Mouse (Mus musculus) layer of hippocampus, adult 6 months (tissue): ENCODE measurements around the gene Keap1. TPM values are rescaled to one million over a fixed set of nuclear protein-coding genes. Genes with fewer than 3 reads are reported as not detected.

Experiments
- long read RNA-seq, 2 experiments: library from polyadenylated mRNA; unstranded; transcript quantifications; one replicate each; pipeline ENCODE4 v2.0.0; 2019 to 2020
- polyA plus RNA-seq: library from polyadenylated mRNA; unstranded; fragments of <200 nt; fragmentation: Nextera tagmentation; gene quantifications from 2 replicates; pipeline ENCODE4 v1.2.3, GENCODE M21; 2021

Keap1 gene
- 66.2 and 66.6 TPM in 2 replicates for polyA plus RNA-seq
- long read RNA-seq, experiment 1, transcript Keap1-202 (5 exons, 3,614 nt), result minor isoform, 11 of 141 reads
- long read RNA-seq, experiment 1, transcript Keap1-201 (6 exons, 3,172 nt), result major isoform, 83 of 141 reads
- long read RNA-seq, experiment 1, transcript Keap1-205 (6 exons, 3,151 nt), result minor isoform, 16 of 141 reads
- long read RNA-seq, experiment 1, transcript Keap1-204 (6 exons, 2,163 nt), result minor isoform, 16 of 141 reads
- long read RNA-seq, experiment 1, partial matches to known transcripts, result 7 of 141 reads
- long read RNA-seq, experiment 1, other reads (novel, unspliced or antisense), result 8 of 141 reads
- long read RNA-seq, experiment 2, transcript Keap1-201 (6 exons, 3,172 nt), result major isoform, 344 of 538 reads
- long read RNA-seq, experiment 2, transcript Keap1-202 (5 exons, 3,614 nt), result minor isoform, 33 of 538 reads
- long read RNA-seq, experiment 2, transcript Keap1-205 (6 exons, 3,151 nt), result minor isoform, 46 of 538 reads
- long read RNA-seq, experiment 2, transcript Keap1-204 (6 exons, 2,163 nt), result minor isoform, 93 of 538 reads
- long read RNA-seq, experiment 2, partial matches to known transcripts, result 8 of 538 reads
- long read RNA-seq, experiment 2, other reads (novel, unspliced or antisense), result 14 of 538 reads

GRCm38 (mm10) chr9:21238733-21239464 lies at the start of gene Keap1:
Keap1 (minus strand) TSS chr9:21239361.

GRCm38 (mm10) chr9:21287571-21288402 lies 48.6 kb upstream of the Keap1 start, which contains the start of gene Kri1:
Kri1 (minus strand) TSS chr9:21287969.

DNA sequence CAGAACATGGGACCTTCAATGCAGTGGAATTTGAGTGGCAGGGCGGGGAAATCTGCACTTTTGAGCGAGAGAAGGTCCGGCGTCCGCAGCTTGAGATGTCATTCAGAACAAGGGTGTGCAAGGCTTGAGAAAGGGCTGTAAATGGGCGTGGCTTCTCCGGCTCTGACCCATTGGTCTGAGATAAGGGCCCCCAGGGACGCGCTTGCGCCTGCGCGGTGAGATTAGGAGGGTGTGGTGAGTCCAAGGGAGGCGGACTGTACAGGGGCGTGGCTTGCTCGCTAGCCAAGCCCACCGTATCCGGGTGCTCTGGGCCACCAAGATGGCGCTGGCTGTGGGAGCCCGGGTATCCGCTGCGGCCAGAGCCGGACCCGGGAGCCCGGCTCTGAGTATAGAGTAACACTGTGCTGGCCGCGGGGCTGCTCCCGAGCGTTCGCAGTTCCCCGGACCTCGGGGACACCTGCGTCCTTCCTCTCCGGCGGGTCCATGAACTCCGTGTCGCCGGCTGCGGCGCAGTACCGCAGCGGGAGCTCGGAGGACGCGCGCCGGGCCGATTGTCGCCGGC lies 25.9 kb upstream of the Keap1 start, which contains the start of gene Atg4d:
TSS of gene Atg4d (plus strand) at position 294 of the 562 bp plus-strand sequence.

DNA sequence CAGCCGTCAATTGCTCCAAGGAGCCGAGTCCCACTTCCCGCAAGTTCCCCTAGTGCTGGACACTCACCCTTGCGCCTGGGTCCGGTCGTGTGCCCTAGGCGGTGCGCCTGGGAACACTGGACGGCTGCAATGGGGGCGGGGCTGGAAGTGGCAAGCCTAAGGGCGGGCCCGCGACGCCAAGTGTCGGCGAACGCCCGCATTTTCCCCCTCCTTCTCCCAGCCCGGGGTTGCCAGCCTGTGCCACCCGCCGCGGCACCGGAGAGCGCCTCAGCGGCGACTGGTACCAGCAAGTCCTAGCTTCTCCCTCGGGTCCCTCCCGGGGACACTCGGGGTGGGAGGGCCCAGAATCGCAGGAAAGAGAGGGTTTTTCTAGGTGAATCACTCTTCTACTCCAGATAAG lies 9.2 kb upstream of the Keap1 start, which contains the start of gene S1pr5:
TSS of gene S1pr5 (minus strand) at position 118 of the 400 bp plus-strand sequence.

Other genes starting within 250 kb of the Keap1 start
- gene Mrpl4, start 236.6 kb downstream of the Keap1 start, polyA plus RNA-seq, result 135 and 156 TPM in 2 replicates
- 1.2 and 2.0 TPM in 2 replicates for gene Icam1, start 223.4 kb downstream of the Keap1 start, polyA plus RNA-seq
- 2.9 and 3.0 TPM in 2 replicates for gene Icam4, start 210.0 kb downstream of the Keap1 start, polyA plus RNA-seq
- 93.7 and 111 TPM in 2 replicates for gene Icam5, start 207.3 kb downstream of the Keap1 start, polyA plus RNA-seq
- not detected in 2 replicates for gene Zglp1, start 172.3 kb downstream of the Keap1 start, polyA plus RNA-seq
- 0.33 and 0.50 TPM in 2 replicates for gene Gm49373, start 166.3 kb downstream of the Keap1 start, polyA plus RNA-seq
- gene Fdx1l, start 165.7 kb downstream of the Keap1 start, polyA plus RNA-seq, result 201 and 219 TPM in 2 replicates
- 10.2 and 15.7 TPM in 2 replicates for gene Gm38431, start 147.4 kb downstream of the Keap1 start, polyA plus RNA-seq
- gene Raver1, start 147.4 kb downstream of the Keap1 start, polyA plus RNA-seq, result 6.2 and 7.8 TPM in 2 replicates
- gene Tyk2, start 108.1 kb downstream of the Keap1 start, polyA plus RNA-seq, result 2.5 and 2.8 TPM in 2 replicates
- 160 and 167 TPM in 2 replicates for gene Cdc37, start 89.4 kb downstream of the Keap1 start, polyA plus RNA-seq
- 29.0 and 36.9 TPM in 2 replicates for gene Pde4a, start 73.6 kb downstream of the Keap1 start, polyA plus RNA-seq
- gene S1pr5, start 9.1 kb upstream of the Keap1 start, polyA plus RNA-seq, result 17.8 and 19.0 TPM in 2 replicates
- gene Atg4d, start 25.9 kb upstream of the Keap1 start, polyA plus RNA-seq, result 40.2 and 43.9 TPM in 2 replicates
- gene Kri1, start 48.6 kb upstream of the Keap1 start, polyA plus RNA-seq, result 2.3 and 4.6 TPM in 2 replicates
- 98.6 and 114 TPM in 2 replicates for gene Cdkn2d, start 52.0 kb upstream of the Keap1 start, polyA plus RNA-seq
- gene Ap1m2, start 73.0 kb upstream of the Keap1 start, polyA plus RNA-seq, result 0.53 and 0.93 TPM in 2 replicates
- 18.0 and 18.1 TPM in 2 replicates for gene Slc44a2, start 81.3 kb upstream of the Keap1 start, polyA plus RNA-seq
- gene Ilf3, start 128.5 kb upstream of the Keap1 start, polyA plus RNA-seq, result 102 and 148 TPM in 2 replicates
- gene Qtrt1, start 172.5 kb upstream of the Keap1 start, polyA plus RNA-seq, result 19.7 and 20.8 TPM in 2 replicates
- gene Dnm2, start 185.5 kb upstream of the Keap1 start, polyA plus RNA-seq, result 23.4 and 27.0 TPM in 2 replicates